Mouse (Mus musculus) kidney, postnatal 10 days (tissue): ENCODE results near the gene Gm8797.
"Not testable (repeated sequence)": the region's sequence is repeated elsewhere in the genome, so short reads cannot be mapped to it uniquely, and the experiment has no call there.

Source experiments
- DNase-seq: peaks from one replicate; pipeline ENCODE4 v3.0.0; 2021; ENCODE audit warnings: mixed read lengths

Gm8797 gene

GRCm38 (mm10) chr3:5750506-5750905, at the start of gene Gm8797:
TSS of gene Gm8797 (plus strand) at chr3:5750806.
- not testable (repeated sequence) for DNase-seq

- DNase-seq, result no peak
These were observed 36.1 kb upstream of the Gm8797 start for GRCm38 (mm10) chr3:5714481-5714880.

GRCm38 (mm10) chr3:5732931-5733330, 17.7 kb upstream of the Gm8797 start:
- no peak for DNase-seq

- DNase-seq, result peak; percentile 22
These were observed 4.3 kb downstream of the Gm8797 start for GRCm38 (mm10) chr3:5754763-5755478.

- DNase-seq, result no peak
These were observed 15.7 kb downstream of the Gm8797 start for GRCm38 (mm10) chr3:5766256-5766655.

GRCm38 (mm10) chr3:5776894-5777293, 26.3 kb downstream of the Gm8797 start:
- no peak for DNase-seq
